Comparison of ENCODE assay signal across 8 mouse cellular contexts in genomic region chr19:11777191-11777865, GRCm38 (mm10). TPM values are rescaled to one million over a fixed set of nuclear protein-coding genes. Genes with fewer than 3 reads are reported as not detected.
A peak's percentile ranks its signal among the peaks of the same experiment; 100 is the strongest.
DNase-seq lines count a peak whose midpoint lies in the region; ATAC-seq and TF ChIP-seq lines count a peak whose summit lies in the region.
"Had no signal": no experiment of that assay in that cellular context is flagged by ENCODE, and none has a peak within 500 bp of the region (broad histone marks: within the 10 kb centered on the region; RNA-seq: fewer than 3 reads in every experiment).

No protein-coding gene starts in this region.

- peak; percentile 41 for TF ChIP-seq CTCF in G1E (IDR thresholded peaks at IDR 0.05; ENCODE audit: low read depth, low read length)

- ATAC-seq in G1E (ENCODE audit: extremely low read depth, insufficient number of reproducible peaks, low FRiP score, poor library complexity, severe bottlenecking), result no peak
- ATAC-seq in megakaryocyte-erythroid progenitor cell, adult 5-6 weeks (replicated peaks; ENCODE audit: low FRiP score, low TSS enrichment, poor library complexity, severe bottlenecking), result peak; percentile 70

- no peaks in the 10 kb centered on the region for H3K27me3 ChIP-seq in G1E (ENCODE audit: insufficient read depth, low read length)
- H3K27me3 ChIP-seq: hindbrain, embryonic 15.5 days had no signal

- DNase-seq in G1E (ENCODE audit: low spot score), result no peak
- peak; percentile 63 to 75 for DNase-seq in adrenal gland, adult 18-20 months (ENCODE audit: low spot score in 2 of 2)
- peak; percentile 32 for DNase-seq in embryo, embryonic 11.5 days (ENCODE audit: low read depth, low spot score)
- peak; percentile 69 to 83 for DNase-seq in heart, postnatal 36 days
- DNase-seq in layer of hippocampus, postnatal 10 days (ENCODE audit: low spot score in 2 of 2), result peak; percentile 75 to 79
- peak; percentile 63 for DNase-seq in right cerebral cortex, postnatal 14 days

- no peak overlapping the region for H3K4me3 ChIP-seq in G1E (ENCODE audit: low read depth, low read length)
- H3K4me3 ChIP-seq: hindbrain, embryonic 15.5 days had no signal

- intact Hi-C loops in heart, postnatal 36 days (cut with DNase I), result loop anchor here (1.0 to 10.0 kb wide), 4 partner anchors 43 to 1253 kb away; partner anchors contain the start of genes Cpsf7, Patl1 and Sdhaf2

- no peaks in the 10 kb centered on the region for H3K9me3 ChIP-seq in G1E (replicated peaks)
- H3K9me3 ChIP-seq: hindbrain, embryonic 15.5 days had no signal

- H3K36me3 ChIP-seq in G1E (replicated peaks), result peaks cover 52% of the 10 kb centered on the region

- H3K4me1 ChIP-seq in G1E (ENCODE audit: insufficient read depth, low read depth, low read length), result peaks cover 3% of the 10 kb centered on the region; the same call in 1 of the 2 replicates
- H3K4me1 ChIP-seq: hindbrain, embryonic 15.5 days had no signal

RNA-seq across cellular contexts. Expression of gene Mrpl16, which starts 7.1 kb away (rescaled TPM):
- 42.2 and 53.1 TPM in 2 replicates for total RNA-seq in G1E (2014; fragmentation: Nextera tagmentation)
- total RNA-seq in G1E (2017), result 68.5 and 91.4 TPM in 2 replicates
- polyA plus RNA-seq in G1E (2012), result 10.1 and 27.1 TPM in 2 replicates
- total RNA-seq in adrenal gland, adult 18-20 months (2021), result 10 to 100 TPM; 63.6 to 72.3 TPM
- total RNA-seq in heart, postnatal 36 days (2021), result 100 to 1,000 TPM; 102 to 104 TPM
- 10 to 100 TPM; 45.4 to 46.7 TPM for total RNA-seq in layer of hippocampus, postnatal 10 days (2021)
- 73.6 and 85.5 TPM in 2 replicates for total RNA-seq in megakaryocyte-erythroid progenitor cell, adult 5-6 weeks (2014; fragmentation: Nextera tagmentation)
- 112 and 131 TPM in 2 replicates for total RNA-seq in megakaryocyte-erythroid progenitor cell, adult 5-6 weeks (2017)

RNA-seq across cellular contexts. Expression of gene Gif, which starts 30.0 kb away (rescaled TPM):
- total RNA-seq in G1E (2014; fragmentation: Nextera tagmentation), result not detected in 2 replicates
- total RNA-seq in G1E (2017), result 0.06 TPM in 1 of 2 replicates, not detected in the other
- not detected in 2 replicates for polyA plus RNA-seq in G1E (2012)
- not detected for total RNA-seq in adrenal gland, adult 18-20 months (2021)
- not detected for total RNA-seq in heart, postnatal 36 days (2021)
- not detected for total RNA-seq in layer of hippocampus, postnatal 10 days (2021)
- not detected in 2 replicates for total RNA-seq in megakaryocyte-erythroid progenitor cell, adult 5-6 weeks (2014; fragmentation: Nextera tagmentation)
- total RNA-seq in megakaryocyte-erythroid progenitor cell, adult 5-6 weeks (2017), result not detected in 2 replicates
- polyA plus RNA-seq: hindbrain, embryonic 15.5 days had no signal

RNA-seq across cellular contexts. Expression of gene Stx3, which starts 41.9 kb away (rescaled TPM):
- total RNA-seq in G1E (2014; fragmentation: Nextera tagmentation), result not detected in 2 replicates
- 1.3 and 1.9 TPM in 2 replicates for total RNA-seq in G1E (2017)
- not detected in 2 replicates for polyA plus RNA-seq in G1E (2012)
- 1 to 10 TPM; 6.9 to 9.5 TPM for total RNA-seq in adrenal gland, adult 18-20 months (2021)
- 1 to 10 TPM; 4.5 to 5.7 TPM for total RNA-seq in heart, postnatal 36 days (2021)
- 10 to 100 TPM; 19.1 to 23.2 TPM for total RNA-seq in layer of hippocampus, postnatal 10 days (2021)
- total RNA-seq in megakaryocyte-erythroid progenitor cell, adult 5-6 weeks (2014; fragmentation: Nextera tagmentation), result 5.6 and 8.0 TPM in 2 replicates
- 6.2 and 16.5 TPM in 2 replicates for total RNA-seq in megakaryocyte-erythroid progenitor cell, adult 5-6 weeks (2017)
